Mouse (Mus musculus) midbrain, postnatal 0 days (tissue): ENCODE measurements around the gene Gdf9. TPM values are rescaled to one million over a fixed set of nuclear protein-coding genes. Genes with fewer than 3 reads are reported as not detected.

Experiments used
- ATAC-seq: fragments of 200-750 bp; cut with Nextera tagmentation; 2 replicates; pipeline ENCODE4 v1.8.0; 2017; ENCODE audit warnings: moderate number of reproducible peaks, mild to moderate bottlenecking, moderate TSS enrichment, moderate library complexity; ENCODE audit not compliant: low FRiP score
- DNase-seq: peaks from one replicate; pipeline ENCODE4 v3.0.0-alpha.2; 2015; ENCODE audit warnings: low spot score
- H3K27ac ChIP-seq: fragments of 300-500 bp; sonication (generic); 2 replicates; pipeline ENCODE4 v1.5.1; 2014; ENCODE audit warnings: low read depth, mild to moderate bottlenecking, low read length, mixed read lengths
- H3K27me3 ChIP-seq: fragments of 300-500 bp; sonication (generic); 2 replicates; pipeline ENCODE4 v1.6.1; 2014; ENCODE audit warnings: low read length, control low read depth, mixed read lengths; ENCODE audit not compliant: insufficient read depth
- H3K36me3 ChIP-seq: fragments of 300-500 bp; sonication (generic); 2 replicates; pipeline ENCODE4 v1.6.1; 2014; ENCODE audit warnings: low read length, control low read depth, mixed read lengths; ENCODE audit not compliant: insufficient read depth
- H3K4me1 ChIP-seq: fragments of 300-500 bp; sonication (generic); 2 replicates; pipeline ENCODE4 v1.6.1; 2014; ENCODE audit warnings: mild to moderate bottlenecking, control low read depth, antibody characterized with exemption, low read length, mixed read lengths; ENCODE audit not compliant: insufficient read depth
- H3K4me2 ChIP-seq: fragments of 300-500 bp; sonication (generic); 2 replicates; pipeline ENCODE4 v1.6.1; 2014; ENCODE audit warnings: low read depth, mild to moderate bottlenecking, low read length, mixed read lengths; ENCODE audit not compliant: poor library complexity, severe bottlenecking
- H3K4me3 ChIP-seq: fragments of 300-500 bp; sonication (generic); 2 replicates; pipeline ENCODE4 v1.5.1; 2014; ENCODE audit warnings: low read depth, mild to moderate bottlenecking, low read length, moderate library complexity
- H3K9ac ChIP-seq: fragments of 300-500 bp; sonication (generic); replicated peaks from 2 replicates; pipeline ENCODE4 v1.6.1; 2014; ENCODE audit warnings: mild to moderate bottlenecking, low read length, moderate library complexity, mixed read lengths; ENCODE audit not compliant: poor library complexity, severe bottlenecking
- H3K9me3 ChIP-seq: fragments of 300-500 bp; sonication (generic); 2 replicates; pipeline ENCODE4 v1.6.1; 2016; ENCODE audit warnings: low read length, control low read depth
- CTCF ChIP-seq: IDR thresholded peaks from 2 replicates; pipeline ENCODE4 v1.5.1; 2016; ENCODE audit warnings: antibody characterized with exemption, mild to moderate bottlenecking
- WGBS: fragments of 180-500 bp; shearing (Covaris S2); extraction: QIAGEN DNeasy Blood & Tissue Kit; methylation state at CpG from one replicate; pipeline ENCODE4 v1.1.7; 2014; 5-methylcytosine and 5-hydroxymethylcytosine counted together
- polyA plus RNA-seq: library from polyadenylated mRNA; unstranded; fragments of >200 nt; fragmentation: Nextera tagmentation; extraction: Ambion mirVana; gene quantifications from 2 replicates; pipeline ENCODE4 v1.2.1, GENCODE M21; 2015
- total RNA-seq: library from RNA; depleted of rRNA; stranded (reverse); fragments of >200 nt; gene quantifications from 2 replicates; pipeline ENCODE4 v1.2.3, GENCODE M21; 2014

Gene Gdf9
- total and polyA plus RNA-seq, 2 experiments from 2014 or later: 0.05 to 1.1 TPM

DNA sequence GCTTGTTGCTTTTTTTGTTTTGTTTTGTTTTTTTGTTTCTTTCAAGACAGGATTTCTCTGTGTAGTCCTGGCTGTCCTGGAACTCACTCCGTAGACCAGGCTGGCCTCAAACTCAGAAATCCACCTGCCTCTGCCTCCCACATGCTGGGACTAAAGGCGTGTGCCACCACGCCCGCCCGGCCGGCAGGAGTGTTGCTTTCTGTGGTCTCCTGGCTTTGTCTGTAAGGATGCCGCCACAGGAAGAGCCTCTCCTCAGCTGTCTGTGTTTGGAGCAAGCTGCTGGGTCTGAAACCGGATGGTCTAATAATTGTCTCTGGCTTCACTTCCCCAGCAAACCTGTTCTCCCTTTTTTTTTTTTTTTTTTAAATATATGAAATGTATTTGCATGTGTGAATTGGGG, 4.7 kb downstream of the Gdf9 start:
- H3K27ac ChIP-seq: no peak overlapping the region
- TF ChIP-seq CTCF: no peak
- H3K9me3 ChIP-seq: no peaks in the 10 kb centered on the region
- 0 out of 2 replicates have a peak, but pooled peaks cover 5% of the 10 kb centered on the region for H3K4me1 ChIP-seq
- H3K36me3 ChIP-seq: no peaks in the 10 kb centered on the region
- H3K4me3 ChIP-seq: no peak overlapping the region
- no peaks in the 10 kb centered on the region for H3K27me3 ChIP-seq
- no peak overlapping the region for H3K4me2 ChIP-seq
- 82% methylated on average over 8 of the region's 8 CpGs for WGBS
- ATAC-seq: no peak
- H3K9ac ChIP-seq: no peak overlapping the region
- no peak for DNase-seq

DNA sequence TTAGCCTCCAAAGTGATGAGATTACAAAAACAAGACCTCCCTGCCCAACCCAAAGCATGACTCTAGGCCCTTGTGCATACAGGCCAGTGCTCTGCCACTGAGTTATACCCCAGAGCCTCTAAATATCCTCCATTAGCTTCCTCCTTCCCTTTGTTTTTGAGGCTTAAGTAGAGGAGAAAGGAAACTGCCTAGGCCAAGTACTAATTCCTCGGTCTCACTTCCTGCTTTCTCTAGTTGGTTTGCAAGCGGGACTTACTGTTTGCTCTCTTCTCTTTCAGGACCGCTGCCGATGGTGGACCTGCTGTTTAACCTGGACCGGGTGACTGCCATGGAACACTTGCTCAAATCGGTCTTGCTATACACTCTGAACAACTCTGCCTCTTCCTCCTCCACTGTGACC, 5.5 kb downstream of the Gdf9 start:
- H3K9me3 ChIP-seq: no peaks in the 10 kb centered on the region
- H3K4me3 ChIP-seq: no peak overlapping the region
- H3K4me2 ChIP-seq: no peak overlapping the region
- ATAC-seq: no peak
- H3K4me1 ChIP-seq: 0 out of 2 replicates have a peak, but pooled peaks cover 4% of the 10 kb centered on the region
- no peaks in the 10 kb centered on the region for H3K27me3 ChIP-seq
- WGBS: 86% methylated on average over 6 of the region's 6 CpGs
- H3K36me3 ChIP-seq: no peaks in the 10 kb centered on the region
- no peak overlapping the region for H3K27ac ChIP-seq
- H3K9ac ChIP-seq: no peak overlapping the region
- no peak for TF ChIP-seq CTCF
- DNase-seq: no peak

DNA sequence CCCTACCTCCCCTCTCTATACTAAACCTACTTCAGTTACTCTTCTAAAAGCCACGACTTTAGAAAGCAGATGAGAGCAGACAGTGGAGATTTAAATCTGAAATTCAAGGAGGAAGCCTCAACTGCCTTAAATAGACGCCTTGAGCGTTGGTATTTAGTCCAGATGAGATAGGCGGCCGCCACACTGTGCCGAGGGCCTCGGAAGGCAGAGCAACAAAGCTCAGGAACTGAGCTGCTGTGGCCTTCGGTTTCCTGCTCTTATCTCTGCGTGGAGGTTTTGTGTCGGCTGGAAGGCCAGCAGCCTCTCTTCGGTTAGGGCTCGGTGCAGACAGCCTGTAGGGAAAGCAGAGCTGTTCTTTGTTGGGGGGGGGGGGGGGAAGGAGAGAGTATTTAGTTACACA, 11.1 kb downstream of the Gdf9 start:
- no peak for DNase-seq

DNA sequence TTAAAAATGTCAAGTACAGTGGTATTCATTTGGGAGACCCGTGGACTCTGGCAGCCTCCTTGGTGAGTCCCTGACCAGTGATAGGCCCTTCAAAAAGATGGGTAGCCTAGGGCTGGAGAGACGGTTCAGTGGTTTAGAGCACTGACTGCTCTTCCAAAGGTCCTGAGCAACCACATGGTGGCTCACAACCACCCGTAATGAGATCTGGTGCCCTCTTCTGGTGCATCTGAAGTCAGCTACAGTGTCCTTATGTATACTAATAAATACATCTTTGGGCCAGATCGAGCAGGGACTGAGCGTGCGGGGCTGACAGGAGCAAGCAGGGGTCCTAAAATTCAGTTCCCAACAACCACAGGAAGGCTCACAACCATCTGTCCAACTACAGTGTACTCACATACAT, 13.0 kb downstream of the Gdf9 start:
- DNase-seq: no peak
- peak; percentile 70 for TF ChIP-seq CTCF
- Histone ChIP-seq H3K27me3 (no peaks in the 10 kb centered on the region), H3K4me1 (no peaks in the 10 kb centered on the region), H3K4me2 (no peak overlapping the region), H3K9ac (no peak overlapping the region), H3K4me3 (no peak overlapping the region), H3K9me3 (no peaks in the 10 kb centered on the region), H3K27ac (no peak overlapping the region), H3K36me3 (no peaks in the 10 kb centered on the region)
- 31% methylated on average over 6 of the region's 6 CpGs for WGBS
- no peak for ATAC-seq

More for the DNA sequence above, 11.1 kb downstream of the Gdf9 start:
- H3K27ac ChIP-seq: no peak overlapping the region
- TF ChIP-seq CTCF: no peak
- H3K9ac ChIP-seq: no peak overlapping the region
- no peaks in the 10 kb centered on the region for H3K4me1 ChIP-seq
- no peaks in the 10 kb centered on the region for H3K36me3 ChIP-seq
- no peaks in the 10 kb centered on the region for H3K27me3 ChIP-seq
- no peaks in the 10 kb centered on the region for H3K9me3 ChIP-seq
- ATAC-seq: no peak
- WGBS: 42% methylated on average over 12 of the region's 12 CpGs
- H3K4me3 ChIP-seq: no peak overlapping the region
- H3K4me2 ChIP-seq: no peak overlapping the region

DNA sequence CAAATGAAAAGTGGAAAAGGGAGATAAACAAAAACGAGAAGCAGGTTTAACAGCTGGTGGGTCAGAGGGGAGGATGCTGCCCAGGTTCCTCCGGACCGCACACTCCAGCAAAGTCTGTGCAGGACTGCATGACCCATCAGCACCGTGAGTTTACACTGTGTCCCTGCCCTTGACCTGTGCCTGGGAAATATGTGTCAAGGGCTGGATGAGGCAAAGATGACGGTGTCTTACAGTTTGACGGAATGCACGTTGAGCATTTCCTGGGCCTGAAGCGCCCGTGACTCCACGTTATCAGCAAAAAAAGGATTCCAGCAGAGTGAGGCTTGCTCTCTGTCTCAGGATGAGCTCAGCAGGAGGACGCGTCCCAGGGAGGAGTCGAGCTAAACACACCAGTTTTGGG, 14.7 kb downstream of the Gdf9 start:
- Histone ChIP-seq H3K9ac (no peak overlapping the region), H3K9me3 (no peaks in the 10 kb centered on the region), H3K4me2 (no peak overlapping the region), H3K36me3 (no peaks in the 10 kb centered on the region), H3K4me1 (no peaks in the 10 kb centered on the region), H3K4me3 (no peak overlapping the region), H3K27ac (no peak overlapping the region), H3K27me3 (no peaks in the 10 kb centered on the region)
- 53% methylated on average over 13 of the region's 13 CpGs for WGBS
- ATAC-seq (no peak), DNase-seq (no peak)
- no peak for TF ChIP-seq CTCF

DNA sequence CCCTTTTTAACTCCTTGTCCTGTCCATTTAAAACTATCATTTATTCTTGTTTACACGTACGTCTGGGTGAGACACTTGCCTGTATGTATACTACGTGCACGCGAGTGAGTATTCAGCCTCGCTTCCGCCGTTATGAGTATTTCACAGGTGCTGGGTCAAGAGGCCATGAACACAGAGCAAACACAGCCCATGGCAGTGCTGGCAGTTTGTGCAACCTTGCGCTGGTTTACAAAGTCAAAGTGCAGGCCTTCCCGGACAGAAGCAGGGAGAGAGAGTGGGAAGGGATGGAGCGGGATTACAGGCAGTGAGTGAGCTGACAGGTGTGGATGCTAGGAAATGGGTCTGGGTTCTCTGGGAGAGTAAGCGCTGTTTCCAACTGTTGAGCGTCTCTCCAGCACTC, 15.4 kb downstream of the Gdf9 start:
- no peak for TF ChIP-seq CTCF
- Histone ChIP-seq H3K4me1 (no peaks in the 10 kb centered on the region), H3K4me3 (no peak overlapping the region), H3K4me2 (no peak overlapping the region), H3K27me3 (no peaks in the 10 kb centered on the region), H3K36me3 (no peaks in the 10 kb centered on the region), H3K9me3 (no peaks in the 10 kb centered on the region), H3K9ac (no peak overlapping the region), H3K27ac (no peak overlapping the region)
- WGBS: 88% methylated on average over 13 of the region's 13 CpGs
- no peak for ATAC-seq
- DNase-seq: no peak
